Mouse (Mus musculus): Measurements from ENCODE around the gene Strn.
"Not testable (repeated sequence)": the region's sequence is repeated elsewhere in the genome, so short reads cannot be mapped to it uniquely, and the experiment has no call there.

The Strn gene

DNA sequence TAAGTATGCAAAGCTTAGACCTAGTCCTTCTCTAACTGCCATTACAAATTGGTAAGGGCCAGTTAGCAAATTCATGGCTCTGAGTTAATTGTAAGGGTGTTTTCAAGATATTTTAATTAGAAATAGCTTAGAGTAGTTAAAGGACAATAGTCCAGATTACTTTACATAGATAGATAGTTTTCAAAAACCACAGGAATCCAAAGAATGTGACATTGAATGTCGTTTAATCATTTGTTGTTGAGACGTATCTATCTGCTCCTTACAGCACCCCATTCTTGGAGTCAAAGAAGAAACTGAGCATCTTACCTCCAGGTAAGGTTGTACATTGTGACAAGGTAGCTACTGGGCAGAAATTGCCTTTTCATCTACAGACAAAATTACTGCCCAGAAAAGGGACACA is 26.7 kb downstream of the Strn start:
- DNase-seq (ENCODE audit: low read depth, low spot score) = no peak

DNA sequence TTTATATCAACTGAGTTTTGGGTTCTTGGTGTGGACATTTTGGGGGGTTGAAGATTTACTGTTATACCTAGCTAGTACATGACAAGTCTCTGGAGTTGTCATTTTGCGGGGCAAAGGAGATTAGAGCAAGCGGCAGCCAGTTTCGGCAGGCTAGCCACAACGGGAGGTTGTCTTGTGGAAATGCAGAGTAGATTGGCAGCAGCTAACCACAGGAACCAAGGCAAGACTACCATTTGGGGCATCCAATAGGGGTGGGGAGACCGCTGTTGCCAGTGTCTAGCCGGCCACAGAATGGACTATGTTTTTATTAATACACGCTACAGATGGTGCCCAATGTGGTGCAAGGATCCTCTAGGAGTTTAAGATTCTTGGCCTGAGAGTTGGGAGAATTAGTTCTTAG is 28.6 kb downstream of the Strn start:
- DNase-seq (ENCODE audit: low read depth, low spot score) = no peak

DNA sequence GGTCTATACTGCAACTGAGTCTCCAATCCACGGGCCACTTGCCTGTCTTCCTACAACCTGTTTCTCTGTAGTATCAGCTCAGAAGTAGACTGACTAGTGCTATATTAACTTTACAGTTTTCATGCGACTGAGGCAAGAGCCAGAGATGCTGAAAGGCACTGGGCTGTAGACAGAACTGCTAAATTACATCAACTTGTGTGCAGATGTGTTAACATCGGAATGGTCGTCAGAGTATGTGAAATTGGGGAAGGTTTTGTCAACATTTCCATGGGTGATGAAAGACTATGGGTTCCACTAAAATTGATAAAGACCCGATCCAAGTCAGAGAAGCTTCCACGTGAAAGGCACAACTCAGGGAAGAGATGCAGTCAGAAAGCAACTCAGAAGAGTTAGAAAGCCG is 34.0 kb downstream of the Strn start:
- DNase-seq (ENCODE audit: low read depth, low spot score) = no peak

DNA sequence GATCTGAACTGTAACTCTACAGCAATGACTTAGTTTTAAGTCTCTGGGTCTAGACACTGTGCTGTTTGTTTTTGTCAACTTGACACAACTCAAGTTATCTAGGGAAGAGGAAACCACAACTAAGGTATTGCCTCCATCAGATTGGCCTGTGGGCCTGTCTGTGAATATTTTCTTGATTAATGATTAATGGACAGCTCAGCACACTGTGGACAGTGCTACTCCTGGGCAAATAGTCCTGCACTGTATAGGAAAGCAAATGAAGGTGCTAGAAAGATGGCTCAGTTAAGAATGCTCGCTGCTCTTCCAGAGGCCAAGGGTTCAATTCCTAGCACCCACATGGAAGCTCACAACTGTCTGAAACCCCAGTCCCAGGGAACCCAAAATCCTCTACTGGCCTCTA is 38.0 kb downstream of the Strn start:
- no peak for DNase-seq (ENCODE audit: low read depth, low spot score)

DNA sequence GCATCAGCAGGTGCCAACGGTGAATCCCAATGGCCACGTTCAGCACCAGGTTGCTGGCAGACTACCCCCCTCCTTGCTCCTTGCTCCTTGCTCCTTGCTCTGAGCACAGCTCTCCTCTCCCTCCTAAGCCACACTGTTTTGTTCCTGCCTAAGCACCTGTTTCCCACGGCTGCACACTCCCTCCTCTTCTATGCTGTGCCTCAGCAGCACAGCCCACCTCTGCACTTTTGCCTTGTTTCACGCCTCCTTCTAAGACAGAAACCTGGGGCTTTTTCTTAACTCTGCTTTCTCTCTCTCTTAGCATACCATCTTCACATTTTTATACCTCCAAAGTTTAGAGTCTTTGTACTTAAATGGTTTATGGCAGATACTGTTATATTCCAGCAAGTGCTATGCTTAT is 39.5 kb downstream of the Strn start:
- no peak for DNase-seq (ENCODE audit: low read depth, low spot score)

DNA sequence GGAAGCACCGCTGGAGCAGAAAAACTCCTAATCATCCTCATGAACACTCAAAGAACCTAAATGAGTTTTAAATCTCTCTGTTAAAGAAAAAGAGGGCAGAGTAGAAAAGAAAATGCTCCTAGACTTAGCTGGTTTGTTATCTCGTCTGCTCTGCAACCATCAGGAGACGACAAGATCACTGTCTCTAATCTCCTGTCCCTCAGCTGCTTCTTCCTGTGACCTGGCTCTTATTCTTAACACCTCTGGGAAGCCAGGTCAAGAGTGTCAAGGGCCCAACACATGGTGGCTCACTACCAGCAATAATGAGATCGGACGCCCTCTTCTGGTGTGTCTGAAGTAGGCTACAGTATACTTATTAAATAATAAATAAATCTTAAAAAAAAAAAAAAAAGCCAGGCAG is 40.1 kb downstream of the Strn start:
- DNase-seq (ENCODE audit: low read depth, low spot score) = no peak

DNA sequence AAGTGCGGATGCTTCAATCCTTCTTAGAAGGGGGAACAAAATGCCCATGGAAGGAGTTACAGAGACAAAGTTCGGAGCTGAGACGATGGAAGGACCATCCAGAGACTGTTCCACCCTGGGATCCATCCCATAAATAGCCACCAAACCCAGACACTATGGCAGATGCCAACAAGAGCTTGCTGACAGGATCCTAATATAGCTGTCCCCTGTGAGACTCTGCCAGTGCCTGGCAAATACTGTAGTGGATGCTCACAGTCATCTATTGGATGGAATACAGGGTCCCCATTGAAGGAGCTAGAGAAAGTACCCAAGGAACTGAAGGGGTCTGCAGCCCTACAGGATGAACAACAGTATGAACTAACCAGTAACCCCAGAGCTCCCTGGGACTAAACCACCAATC is 47.8 kb downstream of the Strn start:
- not testable (repeated sequence) for DNase-seq (ENCODE audit: low read depth, low spot score)

DNA sequence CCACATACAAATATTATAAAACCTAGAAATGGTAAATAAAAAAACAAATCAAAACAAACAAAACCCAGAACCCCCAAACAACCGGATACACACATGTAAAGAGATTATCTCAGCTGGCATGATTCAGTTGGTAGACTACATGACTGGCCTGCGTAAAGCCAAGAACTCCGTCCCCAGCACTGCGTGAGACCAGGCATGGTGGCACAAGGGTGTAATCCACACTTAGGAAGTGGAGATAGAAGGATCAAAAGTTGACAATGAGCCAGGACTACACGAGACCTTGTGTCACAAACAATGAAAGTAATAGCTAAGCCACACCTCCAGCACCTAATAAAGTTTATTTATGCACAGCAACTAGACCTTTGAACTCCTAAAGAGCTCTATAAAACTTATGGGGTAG is 49.0 kb downstream of the Strn start:
- no peak for DNase-seq (ENCODE audit: low read depth, low spot score)

DNA sequence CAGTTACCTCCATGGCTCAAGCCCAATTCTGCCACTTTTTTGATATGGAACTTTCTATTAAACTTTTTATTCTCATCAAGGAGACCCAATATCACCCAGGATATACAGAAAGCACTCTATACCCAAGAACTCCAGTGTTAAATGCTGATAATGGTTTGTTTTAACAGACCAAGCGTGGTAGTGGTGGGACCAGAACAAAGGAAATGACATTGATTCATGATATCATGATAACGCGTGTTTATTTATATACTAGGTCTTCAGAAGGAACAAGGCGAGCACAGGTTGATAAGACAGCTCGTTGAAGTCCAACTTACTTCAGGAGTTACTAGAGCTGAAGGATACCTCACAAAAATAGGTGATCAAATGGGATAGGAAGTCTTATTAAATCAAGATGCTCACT is 52.0 kb downstream of the Strn start:
- no peak for DNase-seq (ENCODE audit: low read depth, low spot score)

DNA sequence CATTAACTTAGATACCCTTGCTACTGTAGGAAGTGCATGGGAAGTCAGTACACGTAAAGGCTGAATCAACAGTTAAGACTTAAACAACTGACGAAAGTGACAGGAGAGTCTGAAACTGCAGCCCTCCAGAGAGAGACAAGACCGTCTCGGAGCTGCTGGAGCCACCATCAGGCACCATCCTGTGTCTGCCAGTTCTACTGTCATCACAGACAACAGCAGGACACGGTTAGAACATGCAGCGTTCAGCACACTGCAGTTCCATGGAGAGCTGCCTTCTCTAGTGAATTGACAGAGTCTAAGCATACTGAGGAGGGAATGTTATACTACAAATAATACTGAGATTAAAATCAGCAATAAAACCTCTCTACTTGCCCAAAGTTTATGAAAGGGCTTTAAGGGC is 54.6 kb downstream of the Strn start:
- no peak for DNase-seq (ENCODE audit: low read depth, low spot score)

DNA sequence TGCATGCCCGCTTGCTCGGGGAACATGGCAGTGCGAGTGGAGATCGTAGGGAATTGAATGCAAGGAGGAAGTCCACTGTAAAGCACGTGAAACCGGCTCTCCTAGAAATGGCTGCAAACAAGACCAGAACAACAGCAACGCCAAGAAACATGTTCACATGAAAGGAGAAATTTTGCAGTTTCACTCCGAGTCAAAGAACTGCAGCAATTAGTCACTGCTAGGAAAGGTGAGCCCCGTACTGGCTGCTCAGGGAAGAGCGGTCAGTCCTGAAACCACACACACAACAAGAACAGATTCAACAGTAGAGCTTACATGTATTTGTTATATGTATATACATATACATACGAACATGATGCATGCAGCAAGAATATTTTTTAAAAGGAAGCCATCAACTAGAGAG is 57.5 kb downstream of the Strn start:
- DNase-seq (ENCODE audit: low read depth, low spot score) = no peak

DNA sequence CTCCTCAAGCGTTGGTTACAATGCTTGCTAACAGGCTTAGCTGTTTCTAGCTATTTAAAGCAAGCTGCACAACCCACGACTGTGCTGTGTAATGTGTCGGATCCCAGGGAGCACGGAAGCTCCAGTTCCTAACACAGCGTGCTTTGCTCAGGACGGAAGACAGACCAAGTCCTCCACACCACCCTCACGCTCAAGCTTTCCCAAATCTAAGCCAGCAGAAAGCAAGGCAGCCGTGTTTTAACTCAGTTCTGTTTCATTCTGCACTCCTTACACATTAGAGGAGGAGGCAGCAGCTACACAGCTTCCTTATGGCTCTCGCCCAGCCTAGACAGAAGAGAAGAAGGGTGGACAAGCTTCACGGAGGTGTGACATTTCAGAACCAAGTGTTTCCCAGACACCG is 60.2 kb downstream of the Strn start:
- DNase-seq (ENCODE audit: low read depth, low spot score) = no peak

DNA sequence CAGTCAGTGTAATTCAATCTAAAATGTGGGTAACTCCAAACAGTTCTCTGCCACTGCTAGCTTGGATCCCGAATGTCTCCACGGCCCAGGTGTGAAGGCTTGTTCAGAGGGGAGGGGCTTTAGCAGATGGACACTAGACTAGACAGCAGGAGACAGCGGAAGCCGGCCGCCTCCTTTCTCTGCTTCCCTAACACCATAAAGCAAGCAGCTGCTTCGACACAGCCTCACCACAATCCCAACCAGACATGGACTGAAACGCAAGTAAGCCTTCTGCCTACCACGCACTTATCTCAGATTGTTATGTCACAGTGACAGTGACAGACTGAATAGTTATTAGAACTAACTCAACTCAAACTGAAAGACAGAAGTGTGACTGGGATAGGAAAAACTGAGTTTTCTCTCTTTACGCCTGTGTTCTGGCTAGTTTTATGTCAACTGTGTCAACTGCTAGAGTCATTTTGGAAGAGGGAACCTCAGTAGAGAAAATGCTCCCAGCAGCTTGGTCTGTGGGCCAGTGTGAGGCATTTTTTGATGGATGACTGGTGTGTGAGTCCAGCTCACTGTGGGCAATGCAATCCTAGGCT is 71.9 kb downstream of the Strn start:
- DNase-seq (ENCODE audit: low read depth, low spot score) = no peak

DNA sequence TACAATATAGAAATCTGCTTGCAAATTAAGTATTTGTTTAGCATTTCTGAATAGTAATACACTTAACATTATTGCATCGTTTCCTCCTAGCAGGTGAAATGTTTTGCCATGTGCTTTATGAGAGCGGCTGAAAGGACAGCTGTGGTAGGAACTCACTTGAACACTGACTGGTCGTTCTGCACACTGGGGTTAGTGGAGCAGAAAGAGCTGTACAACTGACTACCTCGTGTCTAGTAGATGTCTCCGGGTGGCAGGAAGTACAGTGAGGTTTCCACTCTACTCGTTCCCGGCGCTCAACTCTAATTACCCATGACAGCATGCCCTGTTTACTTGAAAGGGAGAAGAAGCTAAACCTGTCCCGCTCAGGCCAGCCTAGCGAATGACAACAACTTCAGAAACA is 82.2 kb downstream of the Strn start:
- DNase-seq (ENCODE audit: low read depth, low spot score) = no peak

DNA sequence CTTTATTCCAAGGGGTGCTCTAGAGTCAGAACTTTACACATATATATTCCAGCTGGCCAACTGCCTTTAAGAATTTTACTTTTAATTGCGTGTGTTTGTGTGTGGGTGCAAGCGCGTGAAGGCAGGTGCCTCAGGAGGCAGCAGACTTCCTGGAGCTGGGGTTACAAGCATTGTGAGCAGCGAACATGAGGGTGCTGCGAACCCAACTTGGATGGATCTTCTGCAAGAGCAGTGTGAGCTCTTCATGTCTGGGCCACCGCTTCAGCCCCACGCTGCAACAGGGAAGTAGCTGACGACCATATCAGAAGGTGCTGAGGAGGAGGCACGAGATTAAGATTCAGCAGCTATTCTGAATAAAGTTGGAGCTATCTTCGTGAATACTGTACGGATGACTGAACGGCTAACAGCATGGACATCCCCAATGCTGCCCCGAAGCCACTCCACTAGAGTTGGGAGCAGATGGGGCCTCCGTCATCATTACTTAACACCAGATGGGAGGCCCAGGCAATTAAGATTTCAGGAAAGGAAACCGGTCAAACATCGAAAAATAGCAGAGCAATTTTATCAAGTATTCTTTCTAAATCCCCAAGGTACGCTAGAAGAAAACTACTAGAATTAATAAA is 93.0 kb downstream of the Strn start:
- no peak for DNase-seq (ENCODE audit: low read depth, low spot score)

DNA sequence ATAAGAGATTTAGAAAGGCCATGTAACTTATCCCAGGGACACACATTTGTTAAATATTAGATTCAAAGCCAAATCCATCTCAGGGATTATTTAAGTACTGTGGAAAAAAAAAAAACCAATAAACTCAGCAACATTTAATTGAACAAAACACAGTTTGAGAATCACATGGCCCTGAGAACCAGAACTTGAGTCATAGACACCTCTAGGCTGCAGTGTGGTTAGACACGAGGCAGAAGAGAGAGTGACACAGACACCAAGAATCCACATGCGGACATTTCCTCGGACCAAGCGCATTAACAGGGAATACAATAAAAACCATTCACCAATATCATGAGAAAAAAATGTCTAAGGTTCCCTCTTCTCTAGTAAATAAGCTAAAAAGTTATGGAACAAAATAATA is 94.7 kb downstream of the Strn start:
- no peak for DNase-seq (ENCODE audit: low read depth, low spot score)

DNA sequence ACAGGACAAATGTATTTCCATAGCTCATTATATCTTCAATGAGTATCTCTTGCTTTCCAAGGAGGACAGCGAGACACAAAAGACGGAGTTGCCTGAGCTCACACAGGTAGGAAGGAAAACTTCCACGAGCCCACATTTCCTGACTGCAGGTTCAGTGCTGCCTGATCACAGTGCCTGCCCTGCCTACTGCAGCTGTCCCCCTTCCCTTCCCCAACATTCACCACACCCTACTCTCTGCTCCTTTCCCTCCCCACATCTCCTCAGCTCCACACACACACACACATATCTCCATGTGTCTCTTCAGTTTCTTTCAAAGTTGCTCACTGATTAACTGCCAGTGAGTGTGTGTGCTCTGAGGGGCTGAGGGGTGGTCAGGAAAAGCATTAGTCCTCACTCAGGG is 96.6 kb downstream of the Strn start:
- DNase-seq (ENCODE audit: low read depth, low spot score) = no peak

DNA sequence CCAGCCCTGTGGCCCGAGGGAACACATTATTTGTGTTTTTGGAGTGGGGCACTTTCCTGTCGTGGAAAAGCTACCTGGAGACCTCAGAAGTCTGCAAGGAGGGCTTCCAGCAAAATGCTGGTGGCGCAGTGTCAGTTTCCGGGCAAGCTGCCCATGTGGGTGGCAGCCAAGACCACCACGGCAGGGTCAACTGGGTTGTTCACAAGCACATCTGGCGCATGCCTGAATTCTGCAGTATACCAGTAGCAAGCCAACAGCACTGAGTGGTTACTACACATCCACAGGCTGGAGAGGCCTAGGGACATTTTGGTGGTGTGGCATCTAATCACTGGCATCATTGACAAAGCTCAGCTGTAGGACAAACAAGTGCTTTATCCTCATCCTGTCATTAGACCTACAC is 97.9 kb downstream of the Strn start:
- no peak for DNase-seq (ENCODE audit: low read depth, low spot score)

DNA sequence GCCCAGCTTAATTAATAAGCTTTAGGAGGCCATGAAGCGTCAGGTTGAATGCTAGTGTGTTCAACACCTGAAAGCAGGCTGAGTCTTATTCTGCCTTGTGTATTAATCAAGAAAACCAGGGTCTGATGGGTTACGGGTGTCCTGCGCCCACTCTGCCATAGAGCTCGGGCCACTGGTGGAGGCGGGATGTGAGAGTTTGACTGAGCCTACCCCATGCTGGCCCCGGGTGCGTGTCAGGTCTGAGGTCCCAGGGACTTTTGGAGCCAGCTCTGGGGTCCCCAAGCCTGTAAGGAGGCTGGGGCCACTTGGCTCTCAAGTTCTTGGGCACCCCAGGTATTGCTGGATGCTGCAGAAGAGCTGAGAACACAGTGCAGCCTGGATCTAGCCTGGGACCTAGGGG is 99.9 kb downstream of the Strn start:
- DNase-seq (ENCODE audit: low read depth, low spot score) = no peak

DNA sequence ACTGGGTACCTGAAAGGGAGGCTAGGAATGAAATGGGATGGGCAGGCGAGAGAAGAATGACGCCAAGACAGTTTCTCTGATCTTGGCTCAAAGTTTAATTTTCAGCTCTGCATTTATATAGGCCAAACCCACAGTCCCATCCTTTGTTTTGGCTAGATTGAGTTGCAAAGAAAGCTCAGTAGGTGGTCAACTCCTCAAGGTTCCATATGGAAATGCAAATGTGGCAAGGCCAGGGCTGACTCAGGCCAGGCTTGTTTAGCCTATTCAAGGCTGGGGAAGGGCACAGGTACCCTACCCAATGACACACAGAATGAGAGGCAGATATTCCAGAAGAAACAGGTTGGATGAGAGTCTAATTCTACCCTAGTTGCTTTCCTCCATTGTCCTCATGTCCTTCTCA is 101.4 kb downstream of the Strn start:
- DNase-seq (ENCODE audit: low read depth, low spot score) = no peak

DNA sequence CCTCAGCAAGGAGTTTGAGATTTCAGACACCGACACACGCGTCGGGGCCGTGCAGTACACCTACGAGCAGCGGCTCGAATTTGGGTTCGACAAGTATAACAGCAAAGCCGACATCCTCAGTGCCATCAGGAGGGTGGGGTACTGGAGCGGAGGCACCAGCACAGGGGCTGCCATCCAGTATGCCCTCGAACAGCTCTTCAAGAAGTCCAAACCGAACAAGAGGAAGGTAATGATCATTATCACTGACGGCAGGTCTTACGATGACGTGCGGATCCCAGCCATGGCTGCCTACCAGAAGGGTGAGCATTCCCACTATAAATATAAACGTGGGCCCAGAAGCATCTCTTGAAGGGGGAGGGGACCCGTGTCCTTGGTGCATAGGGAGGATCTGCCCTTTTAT is 112.1 kb downstream of the Strn start:
- DNase-seq (ENCODE audit: low read depth, low spot score) = no peak

DNA sequence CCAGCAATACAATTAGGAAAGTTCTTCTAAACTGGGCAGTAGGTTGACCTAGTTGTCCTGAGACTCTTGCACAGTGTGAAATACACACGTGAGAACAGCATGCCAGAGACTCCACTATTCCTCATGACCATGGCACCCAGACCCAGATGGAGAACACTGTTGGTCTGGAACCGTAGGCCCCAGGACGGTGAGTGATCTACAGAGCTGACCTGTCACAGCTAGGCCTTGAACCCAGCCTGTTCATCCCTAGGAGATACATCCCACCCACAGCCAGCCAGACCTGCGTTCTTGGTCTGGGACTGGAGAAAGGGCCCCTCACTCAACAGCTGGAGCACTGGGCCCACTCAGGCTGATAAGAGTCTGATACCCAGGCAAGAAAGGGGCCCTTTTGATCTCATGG is 115.1 kb downstream of the Strn start:
- DNase-seq (ENCODE audit: low read depth, low spot score) = no peak

DNA sequence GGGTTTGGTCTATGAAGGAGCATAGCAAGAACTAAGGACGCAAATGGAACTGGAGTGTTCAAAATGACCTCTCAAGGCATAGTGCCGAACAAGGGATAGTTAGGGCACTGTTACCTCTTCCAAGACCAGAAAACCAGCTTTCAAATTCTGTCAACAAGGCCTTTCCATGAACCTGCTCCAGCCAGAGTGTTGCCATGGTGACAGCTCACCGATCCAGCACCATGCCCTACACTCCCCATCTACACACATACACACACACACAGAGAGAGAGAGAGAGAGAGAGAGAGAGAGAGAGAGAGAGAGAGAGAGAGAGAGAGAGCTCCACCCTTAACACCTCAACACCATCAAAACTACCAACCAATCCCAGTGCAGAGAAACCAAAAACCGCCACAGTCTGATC is 116.3 kb downstream of the Strn start:
- no peak for DNase-seq (ENCODE audit: low read depth, low spot score)

DNA sequence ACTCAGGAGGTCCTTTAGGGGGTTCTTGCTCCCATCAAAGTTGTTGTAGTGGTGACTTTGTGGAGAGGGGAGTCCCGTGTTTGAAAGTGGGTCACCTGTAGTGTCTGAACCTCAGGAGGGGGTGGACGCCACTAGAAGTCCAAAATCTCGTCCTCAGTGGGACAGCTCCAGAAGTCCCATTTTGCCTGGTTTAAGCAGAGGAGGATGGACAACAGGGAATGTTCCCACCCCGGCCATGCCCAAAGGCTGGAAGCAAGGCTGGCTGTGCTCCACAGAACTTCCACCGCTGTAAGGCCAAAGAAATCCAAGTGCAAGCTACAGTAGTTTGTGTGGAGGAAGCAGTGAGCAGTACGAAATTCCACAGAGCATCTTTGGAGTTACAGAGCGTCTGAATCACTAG is 117.0 kb downstream of the Strn start:
- no peak for DNase-seq (ENCODE audit: low read depth, low spot score)

Data from skeletal muscle tissue, adult 2 months (tissue).